Mouse (Mus musculus): Measurements from ENCODE around the gene Mkrn2os. TPM values are rescaled to one million over a fixed set of nuclear protein-coding genes. Genes with fewer than 3 reads are reported as not detected.

Mkrn2os gene
- polyA plus RNA-seq (2012; rRNA removed): 17.3 and 18.1 TPM in 2 replicates

DNA sequence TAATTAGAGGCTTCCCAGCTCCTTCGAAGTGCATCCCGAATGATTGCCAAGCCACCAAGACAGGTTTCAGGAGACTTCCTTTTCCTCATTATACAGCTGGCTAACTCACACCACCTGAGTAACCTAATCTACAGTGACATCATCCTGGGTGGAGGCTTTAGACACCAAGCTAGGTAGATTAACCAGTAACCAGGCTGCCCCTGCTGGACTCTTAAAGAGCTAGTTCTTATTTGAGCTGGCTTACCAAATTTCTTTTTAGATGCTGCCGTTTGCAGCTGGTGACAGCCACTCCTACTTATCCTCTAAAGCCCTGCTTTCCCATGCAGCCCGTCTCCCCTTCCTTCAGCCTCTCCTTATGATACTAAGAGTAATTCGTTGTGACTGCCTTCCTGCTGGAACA is at the start of gene Mkrn2os:
TSS of gene Mkrn2os (minus strand) at position 119 of the 400 bp plus-strand sequence.

GRCm38 (mm10) chr6:115601715-115602523 is 9.5 kb upstream of the Mkrn2os start, which contains the start of gene Mkrn2:
Gene Mkrn2, plus strand, starts transcription at chr6:115601902.

DNA sequence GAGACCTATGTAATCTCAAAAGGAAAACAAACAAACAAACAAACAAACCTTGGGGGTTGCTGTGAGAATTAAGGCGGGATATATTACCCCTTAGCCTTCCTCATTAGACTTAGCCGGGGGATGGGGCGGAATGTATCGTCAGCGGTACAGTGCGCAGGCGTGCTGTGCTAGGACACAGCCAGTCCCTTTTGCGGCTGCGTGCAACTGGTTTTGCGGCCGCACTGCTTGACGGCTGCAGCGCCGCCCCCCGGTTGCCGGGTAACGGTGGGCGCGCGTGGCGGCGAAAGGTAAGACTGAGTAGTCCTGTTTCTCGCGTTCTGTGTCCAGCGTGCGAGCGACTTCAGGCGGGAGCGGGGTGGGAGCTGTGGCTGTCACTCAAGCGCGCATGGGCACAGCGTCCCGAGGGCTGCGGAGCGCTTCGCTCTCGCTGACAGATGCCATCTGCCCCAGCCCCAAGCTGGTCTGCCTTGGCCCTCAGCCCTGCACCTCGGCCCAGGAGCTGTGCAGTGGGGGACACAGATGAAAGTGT is 47.9 kb downstream of the Mkrn2os start, which contains the start of gene Tsen2:
TSS of gene Tsen2 (plus strand) at position 223 of the 529 bp plus-strand sequence.

Other genes with a start within 250 kb of the Mkrn2os start
- 16.5 and 18.1 TPM in 2 replicates for gene Pparg, start 231.6 kb downstream of the Mkrn2os start, polyA plus RNA-seq (2012; rRNA removed)
- gene Tsen2, start 47.9 kb downstream of the Mkrn2os start, polyA plus RNA-seq (2012; rRNA removed): 0.96 and 1.9 TPM in 2 replicates
- gene Mkrn2, start 9.3 kb upstream of the Mkrn2os start, polyA plus RNA-seq (2012; rRNA removed): 45.7 and 56.0 TPM in 2 replicates
- gene Raf1, start 84.1 kb upstream of the Mkrn2os start, polyA plus RNA-seq (2012; rRNA removed): 113 and 124 TPM in 2 replicates
- gene Tmem40, start 169.8 kb upstream of the Mkrn2os start, polyA plus RNA-seq (2012; rRNA removed): 21.0 and 36.1 TPM in 2 replicates
- 2.2 and 2.4 TPM in 2 replicates for gene Cand2, start 182.0 kb upstream of the Mkrn2os start, polyA plus RNA-seq (2012; rRNA removed)
- 68.1 and 71.4 TPM in 2 replicates for gene Rpl32, start 216.2 kb upstream of the Mkrn2os start, polyA plus RNA-seq (2012; rRNA removed)
- gene Efcab12, start 245.8 kb upstream of the Mkrn2os start, polyA plus RNA-seq (2012; rRNA removed): 0.08 and 0.14 TPM in 2 replicates

Measured in stomach, adult 2 months (tissue).